Mouse (Mus musculus) mouse trophoblast stem cell (cell line): Measurements from ENCODE around the gene Pou2f1.

ENCODE experiments used
- in situ Hi-C, 2 experiments: fragments of 300-500 bp; cut with MseI, MboI; formaldehyde crosslinking; loops; 2 replicates in 1 of 2; 3 replicates in 1 of 2; pipeline ENCODE4 v1.15.1; 2025

Gene Pou2f1

GRCm38 (mm10) chr1:166002520-166003155 lies at the start of gene Pou2f1:
Gene Pou2f1 (minus strand): TSS chr1:166002678.
- in situ Hi-C loops, result loop anchor here (10.0 kb wide), 1 partner anchor 152 kb away; no protein-coding TSS in a partner anchor

- in situ Hi-C loops, result no loop called here
Measured at GRCm38 (mm10) chr1:166049046-166049827, 46.8 kb upstream of the Pou2f1 start.

GRCm38 (mm10) chr1:166048230-166048911 lies 45.9 kb upstream of the Pou2f1 start:
- in situ Hi-C loops, result no loop called here

GRCm38 (mm10) chr1:166047505-166048170 lies 45.2 kb upstream of the Pou2f1 start:
- in situ Hi-C loops, result no loop called here

- in situ Hi-C loops, result no loop called here
Measured at GRCm38 (mm10) chr1:166045894-166046197, 43.4 kb upstream of the Pou2f1 start.

- in situ Hi-C loops, result no loop called here
Measured at GRCm38 (mm10) chr1:166045060-166045893, 42.8 kb upstream of the Pou2f1 start.

GRCm38 (mm10) chr1:166043451-166044149 lies 41.1 kb upstream of the Pou2f1 start:
- in situ Hi-C loops, result no loop called here

GRCm38 (mm10) chr1:166041501-166041900 lies 39.0 kb upstream of the Pou2f1 start:
- in situ Hi-C loops, result no loop called here

- in situ Hi-C loops, result no loop called here
Measured at GRCm38 (mm10) chr1:166038731-166039332, 36.4 kb upstream of the Pou2f1 start.

GRCm38 (mm10) chr1:166035045-166035444 lies 32.6 kb upstream of the Pou2f1 start:
- in situ Hi-C loops, result no loop called here

GRCm38 (mm10) chr1:166031673-166032547 lies 29.4 kb upstream of the Pou2f1 start:
- in situ Hi-C loops, result no loop called here

- in situ Hi-C loops, result no loop called here
Measured at GRCm38 (mm10) chr1:166023981-166024380, 21.5 kb upstream of the Pou2f1 start.

- in situ Hi-C loops, result no loop called here
Measured at GRCm38 (mm10) chr1:166017203-166017602, 14.7 kb upstream of the Pou2f1 start.

- in situ Hi-C loops, result no loop called here
Measured at GRCm38 (mm10) chr1:166016306-166016705, 13.8 kb upstream of the Pou2f1 start.

- in situ Hi-C loops, result no loop called here
Measured at GRCm38 (mm10) chr1:166014530-166014929, 12.1 kb upstream of the Pou2f1 start.

- in situ Hi-C loops, result no loop called here
Measured at GRCm38 (mm10) chr1:166010106-166010505, 7.6 kb upstream of the Pou2f1 start.

- in situ Hi-C loops, result loop anchor here (10.0 kb wide), 1 partner anchor 146 kb away; no protein-coding TSS in a partner anchor
Measured at GRCm38 (mm10) chr1:166008634-166009350, 6.3 kb upstream of the Pou2f1 start.

GRCm38 (mm10) chr1:166007026-166007425 lies 4.5 kb upstream of the Pou2f1 start:
- in situ Hi-C loops, result loop anchor here (10.0 kb wide), 1 partner anchor 148 kb away; no protein-coding TSS in a partner anchor
